Mouse (Mus musculus): Measurements from ENCODE around the gene Sobp. TPM values are rescaled to one million over a fixed set of nuclear protein-coding genes. Genes with fewer than 3 reads are reported as not detected.

The Sobp gene
- total and polyA plus RNA-seq, 3 experiments = under 0.01 TPM; not detected in 2

DNA sequence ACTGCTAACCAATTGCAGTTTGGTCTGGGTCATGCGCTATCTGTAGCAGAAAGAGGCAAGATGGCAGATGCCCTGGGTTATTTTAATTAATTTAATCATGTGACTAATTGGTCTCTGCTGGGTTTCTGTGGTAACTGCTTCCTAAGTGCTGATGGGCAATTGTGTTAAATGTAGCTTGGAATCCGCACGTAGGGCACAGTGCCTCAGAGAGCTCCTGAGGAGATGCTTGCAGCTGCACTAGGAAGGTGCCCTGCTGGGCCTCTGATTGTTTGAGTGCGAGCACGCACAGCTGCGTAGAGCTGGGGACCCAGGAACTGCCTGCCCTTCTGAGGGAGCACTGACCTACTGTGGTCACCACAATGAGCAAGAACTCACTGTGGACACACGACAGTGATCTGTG lies 68.1 kb downstream of the Sobp start:
- no peaks in the 10 kb centered on the region for H3K27me3 ChIP-seq (ENCODE audit: insufficient read depth, low read length)
- TF ChIP-seq CTCF (IDR thresholded peaks at IDR 0.05; ENCODE audit: low read depth, low read length) = no peak

DNA sequence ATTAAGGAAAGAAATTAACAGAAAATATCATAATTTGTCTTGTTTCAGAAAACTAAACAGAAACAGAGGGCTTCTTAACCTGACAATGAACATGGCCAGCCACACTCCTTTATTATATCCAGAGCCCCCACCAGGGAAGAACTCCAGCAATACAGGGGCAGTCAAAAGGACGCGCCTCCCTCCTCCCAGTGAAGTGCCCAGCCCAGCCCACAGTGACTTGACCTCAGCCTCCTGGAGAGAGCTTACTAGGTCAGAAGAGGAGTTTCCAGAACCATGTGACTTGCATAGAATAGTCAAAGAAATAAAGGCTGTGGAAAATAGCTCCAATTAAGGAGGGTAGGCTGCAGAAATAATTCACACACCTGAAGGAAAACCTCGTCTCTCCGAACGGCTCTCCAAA lies 73.8 kb downstream of the Sobp start:
- DNase-seq (ENCODE audit: low spot score) (no peak), ATAC-seq (ENCODE audit: extremely low read depth, insufficient number of reproducible peaks, low FRiP score, poor library complexity, severe bottlenecking) (no peak)
- H3K36me3 ChIP-seq (replicated peaks) = no peaks in the 10 kb centered on the region
- TF ChIP-seq CTCF (IDR thresholded peaks at IDR 0.05; ENCODE audit: low read depth, low read length) (no peak), GATA2 (IDR thresholded peaks at IDR 0.05; ENCODE audit: borderline replicate concordance, low read depth, low read length) (no peak), GATA1 (IDR thresholded peaks at IDR 0.05; ENCODE audit: borderline replicate concordance, low read length) (no peak), POLR2AphosphoS5 (IDR thresholded peaks at IDR 0.05; ENCODE audit: insufficient replicate concordance, low read depth, low read length) (no peak), TAL1 (conservative IDR thresholded peaks at IDR 0.05; ENCODE audit: low read depth, low read length) (no peak)
- H3K9me3 ChIP-seq (replicated peaks) = no peaks in the 10 kb centered on the region
- no peak overlapping the region for H3K4me3 ChIP-seq (ENCODE audit: low read depth, low read length)
- H3K27me3 ChIP-seq (ENCODE audit: insufficient read depth, low read length) = peaks cover 3% of the 10 kb centered on the region; the same call in 1 of the 2 replicates
- no peaks in the 10 kb centered on the region for H3K4me1 ChIP-seq (ENCODE audit: insufficient read depth, low read depth, low read length)

More for the DNA sequence above, 68.1 kb downstream of the Sobp start:
- Histone ChIP-seq H3K4me1 (ENCODE audit: insufficient read depth, low read depth, low read length) (no peaks in the 10 kb centered on the region), H3K4me3 (ENCODE audit: low read depth, low read length) (no peak overlapping the region), H3K36me3 (replicated peaks) (no peaks in the 10 kb centered on the region), H3K9me3 (replicated peaks) (no peaks in the 10 kb centered on the region)
- ATAC-seq (ENCODE audit: extremely low read depth, insufficient number of reproducible peaks, low FRiP score, poor library complexity, severe bottlenecking) (no peak), DNase-seq (ENCODE audit: low spot score) (no peak)

DNA sequence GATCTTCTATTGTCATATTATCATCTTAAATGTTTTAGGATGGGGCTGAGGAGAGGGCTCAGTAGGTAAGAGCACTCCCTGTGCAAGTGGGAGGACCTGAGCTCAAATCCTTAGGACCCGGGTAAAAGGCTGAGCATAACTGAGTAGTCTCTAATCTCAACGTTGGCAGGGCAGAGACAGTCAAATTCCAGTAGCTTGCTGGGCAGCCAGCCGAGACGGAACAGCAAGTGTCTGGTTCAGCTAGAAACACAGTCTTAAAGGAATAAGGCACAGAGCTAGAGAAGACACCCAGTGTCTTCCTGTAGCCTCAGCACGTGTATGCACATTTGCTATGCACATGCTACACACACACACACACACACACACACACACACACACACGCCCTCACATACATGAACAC lies 75.1 kb downstream of the Sobp start:
- TF ChIP-seq GATA2 (IDR thresholded peaks at IDR 0.05; ENCODE audit: borderline replicate concordance, low read depth, low read length) = no peak
- no peak for TF ChIP-seq TAL1 (conservative IDR thresholded peaks at IDR 0.05; ENCODE audit: low read depth, low read length)
- no peak for TF ChIP-seq CTCF (IDR thresholded peaks at IDR 0.05; ENCODE audit: low read depth, low read length)
- no peak for TF ChIP-seq GATA1 (IDR thresholded peaks at IDR 0.05; ENCODE audit: borderline replicate concordance, low read length)
- ATAC-seq (ENCODE audit: extremely low read depth, insufficient number of reproducible peaks, low FRiP score, poor library complexity, severe bottlenecking) (no peak), DNase-seq (ENCODE audit: low spot score) (no peak)
- H3K4me1 ChIP-seq (ENCODE audit: insufficient read depth, low read depth, low read length) = no peaks in the 10 kb centered on the region
- H3K36me3 ChIP-seq (replicated peaks) = no peaks in the 10 kb centered on the region
- no peaks in the 10 kb centered on the region for H3K9me3 ChIP-seq (replicated peaks)
- peaks cover 6% of the 10 kb centered on the region; the same call in 1 of the 2 replicates for H3K27me3 ChIP-seq (ENCODE audit: insufficient read depth, low read length)
- no peak overlapping the region for H3K4me3 ChIP-seq (ENCODE audit: low read depth, low read length)

DNA sequence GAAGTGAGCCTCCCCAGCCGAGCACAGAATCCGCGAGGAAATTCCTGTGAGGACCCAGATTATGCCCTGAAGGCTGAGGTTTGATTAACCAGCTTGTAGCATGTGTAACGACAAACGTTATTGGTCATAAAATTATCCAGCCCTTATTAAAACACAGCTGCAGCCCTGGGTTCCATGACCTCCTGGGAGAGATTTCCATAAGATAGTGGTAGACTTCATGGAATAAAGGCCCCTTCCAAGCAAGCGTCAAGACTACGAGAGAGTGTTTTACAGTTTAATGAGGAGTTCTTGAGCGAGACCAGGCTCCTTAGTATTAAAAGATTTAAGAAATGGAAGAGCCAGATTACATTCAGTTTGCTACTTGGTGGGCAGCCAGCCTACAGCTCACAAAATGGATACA lies 76.6 kb downstream of the Sobp start:
- ATAC-seq (ENCODE audit: extremely low read depth, insufficient number of reproducible peaks, low FRiP score, poor library complexity, severe bottlenecking) (no peak), DNase-seq (ENCODE audit: low spot score) (no peak)
- Histone ChIP-seq H3K4me3 (ENCODE audit: low read depth, low read length) (no peak overlapping the region), H3K27me3 (ENCODE audit: insufficient read depth, low read length) (peaks cover 6% of the 10 kb centered on the region; the same call in 1 of the 2 replicates), H3K36me3 (replicated peaks) (no peaks in the 10 kb centered on the region), H3K4me1 (ENCODE audit: insufficient read depth, low read depth, low read length) (no peaks in the 10 kb centered on the region), H3K9me3 (replicated peaks) (no peaks in the 10 kb centered on the region)
- no peak for TF ChIP-seq GATA1 (IDR thresholded peaks at IDR 0.05; ENCODE audit: borderline replicate concordance, low read length)
- no peak for TF ChIP-seq TAL1 (conservative IDR thresholded peaks at IDR 0.05; ENCODE audit: low read depth, low read length)
- TF ChIP-seq CTCF (IDR thresholded peaks at IDR 0.05; ENCODE audit: low read depth, low read length) = no peak
- TF ChIP-seq GATA2 (IDR thresholded peaks at IDR 0.05; ENCODE audit: borderline replicate concordance, low read depth, low read length) = no peak
- no peak for TF ChIP-seq POLR2AphosphoS5 (IDR thresholded peaks at IDR 0.05; ENCODE audit: insufficient replicate concordance, low read depth, low read length)

DNA sequence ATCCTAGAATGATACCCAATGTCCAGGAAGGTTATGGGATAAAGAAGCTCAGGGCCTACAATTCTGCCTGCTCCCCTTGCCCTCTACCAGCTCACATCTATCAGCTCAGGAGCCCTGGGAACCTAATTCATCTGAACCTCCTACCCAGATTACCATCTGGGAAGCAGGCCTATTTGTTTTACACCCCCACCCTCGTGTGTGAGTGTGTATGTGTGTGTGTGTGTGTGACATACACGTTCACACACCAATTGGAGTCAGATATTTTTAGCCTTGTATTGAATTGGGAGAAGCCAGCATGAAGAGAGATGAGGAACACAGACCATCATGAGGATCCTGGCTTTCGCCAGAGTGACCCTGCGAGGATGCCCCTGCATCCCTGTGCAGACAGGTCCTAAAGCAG lies 77.7 kb downstream of the Sobp start:
- Histone ChIP-seq H3K36me3 (replicated peaks) (no peaks in the 10 kb centered on the region), H3K4me1 (ENCODE audit: insufficient read depth, low read depth, low read length) (no peaks in the 10 kb centered on the region), H3K9me3 (replicated peaks) (no peaks in the 10 kb centered on the region), H3K27me3 (ENCODE audit: insufficient read depth, low read length) (peaks cover 6% of the 10 kb centered on the region; the same call in 1 of the 2 replicates), H3K4me3 (ENCODE audit: low read depth, low read length) (no peak overlapping the region)
- ATAC-seq (ENCODE audit: extremely low read depth, insufficient number of reproducible peaks, low FRiP score, poor library complexity, severe bottlenecking) = no peak
- TF ChIP-seq TAL1 (conservative IDR thresholded peaks at IDR 0.05; ENCODE audit: low read depth, low read length) (no peak), POLR2AphosphoS5 (IDR thresholded peaks at IDR 0.05; ENCODE audit: insufficient replicate concordance, low read depth, low read length) (no peak), GATA1 (IDR thresholded peaks at IDR 0.05; ENCODE audit: borderline replicate concordance, low read length) (no peak), CTCF (IDR thresholded peaks at IDR 0.05; ENCODE audit: low read depth, low read length) (no peak), GATA2 (IDR thresholded peaks at IDR 0.05; ENCODE audit: borderline replicate concordance, low read depth, low read length) (no peak)
- no peak for DNase-seq (ENCODE audit: low spot score)

DNA sequence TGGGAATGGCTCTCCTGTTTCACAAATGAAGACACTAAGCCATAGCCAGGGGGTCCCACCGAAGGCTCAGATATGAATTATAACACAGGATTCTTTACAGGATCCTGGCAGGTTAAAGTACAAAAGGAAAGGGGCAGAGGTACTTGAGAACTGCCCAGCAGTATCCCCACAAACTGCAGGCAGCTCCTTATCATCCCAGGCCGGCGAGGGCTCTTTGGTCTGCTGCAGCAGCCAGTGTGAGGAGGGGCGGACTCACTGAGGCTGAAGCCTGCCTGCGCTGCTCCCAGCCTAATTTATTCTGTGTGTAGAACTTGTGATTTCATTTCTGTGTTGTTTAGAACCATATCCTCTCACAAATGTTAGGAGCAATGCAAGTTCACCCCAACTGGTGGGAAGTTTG lies 79.8 kb downstream of the Sobp start:
- peaks cover 6% of the 10 kb centered on the region; the same call in 1 of the 2 replicates for H3K27me3 ChIP-seq (ENCODE audit: insufficient read depth, low read length)
- no peaks in the 10 kb centered on the region for H3K36me3 ChIP-seq (replicated peaks)
- DNase-seq (ENCODE audit: low spot score) = no peak
- H3K9me3 ChIP-seq (replicated peaks) = no peaks in the 10 kb centered on the region
- no peak for ATAC-seq (ENCODE audit: extremely low read depth, insufficient number of reproducible peaks, low FRiP score, poor library complexity, severe bottlenecking)
- H3K4me3 ChIP-seq (ENCODE audit: low read depth, low read length) = no peak overlapping the region
- no peaks in the 10 kb centered on the region for H3K4me1 ChIP-seq (ENCODE audit: insufficient read depth, low read depth, low read length)
- TF ChIP-seq CTCF (IDR thresholded peaks at IDR 0.05; ENCODE audit: low read depth, low read length) (no peak), GATA2 (IDR thresholded peaks at IDR 0.05; ENCODE audit: borderline replicate concordance, low read depth, low read length) (no peak), POLR2AphosphoS5 (IDR thresholded peaks at IDR 0.05; ENCODE audit: insufficient replicate concordance, low read depth, low read length) (no peak), TAL1 (conservative IDR thresholded peaks at IDR 0.05; ENCODE audit: low read depth, low read length) (no peak), GATA1 (IDR thresholded peaks at IDR 0.05; ENCODE audit: borderline replicate concordance, low read length) (no peak)

DNA sequence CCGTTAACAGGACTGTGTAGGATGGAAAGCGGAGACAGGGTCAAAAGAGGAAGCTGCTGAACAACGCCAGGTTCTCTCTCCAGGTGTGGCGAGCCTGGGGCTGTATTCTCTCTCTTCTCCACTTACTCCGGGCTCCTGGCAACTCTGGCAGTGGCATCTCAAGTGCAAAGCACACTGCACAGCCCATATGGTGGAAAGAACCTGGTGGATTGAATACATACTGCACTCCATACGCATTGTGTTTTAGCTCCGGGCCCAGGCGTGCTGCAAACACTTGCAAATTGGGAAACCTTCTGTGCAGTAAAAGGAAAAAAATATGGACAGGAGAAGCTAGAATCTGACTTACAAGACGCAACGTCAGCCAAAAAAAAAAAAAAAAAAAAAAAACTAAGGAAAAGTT lies 80.9 kb downstream of the Sobp start:
- Histone ChIP-seq H3K4me1 (ENCODE audit: insufficient read depth, low read depth, low read length) (no peaks in the 10 kb centered on the region), H3K27me3 (ENCODE audit: insufficient read depth, low read length) (peaks cover 6% of the 10 kb centered on the region; the same call in 1 of the 2 replicates), H3K36me3 (replicated peaks) (no peaks in the 10 kb centered on the region), H3K4me3 (ENCODE audit: low read depth, low read length) (no peak overlapping the region), H3K9me3 (replicated peaks) (no peaks in the 10 kb centered on the region)
- TF ChIP-seq GATA2 (IDR thresholded peaks at IDR 0.05; ENCODE audit: borderline replicate concordance, low read depth, low read length) (no peak), POLR2AphosphoS5 (IDR thresholded peaks at IDR 0.05; ENCODE audit: insufficient replicate concordance, low read depth, low read length) (no peak), TAL1 (conservative IDR thresholded peaks at IDR 0.05; ENCODE audit: low read depth, low read length) (no peak), CTCF (IDR thresholded peaks at IDR 0.05; ENCODE audit: low read depth, low read length) (no peak), GATA1 (IDR thresholded peaks at IDR 0.05; ENCODE audit: borderline replicate concordance, low read length) (no peak)
- DNase-seq (ENCODE audit: low spot score) (no peak), ATAC-seq (ENCODE audit: extremely low read depth, insufficient number of reproducible peaks, low FRiP score, poor library complexity, severe bottlenecking) (no peak)
